Mouse (Mus musculus) megakaryocyte, adult 5-6 weeks (primary cell): ENCODE results near the gene Ccdc157. TPM values are rescaled to one million over a fixed set of nuclear protein-coding genes. Genes with fewer than 3 reads are reported as not detected.

ENCODE experiments used
- ATAC-seq: 2 replicates; pipeline ENCODE4 v1.8.0; 2016; ENCODE audit warnings: mild to moderate bottlenecking, inconsistent platforms; ENCODE audit not compliant: poor library complexity, severe bottlenecking
- total RNA-seq, 2 experiments: library from RNA; stranded (forward) in 1 of 2; stranded (reverse) in 1 of 2; fragments of 153-499, 151-499 nt in 1 of 2; fragments of 221-1000, 200-1000 nt in 1 of 2; gene quantifications; 2 replicates each; pipeline versions ENCODE4 v1.2.3 to v1.2.4; 2015 to 2017

Gene Ccdc157
- total RNA-seq, 2 experiments from 2014 or later, result 0.44 TPM; not detected in 1

DNA sequence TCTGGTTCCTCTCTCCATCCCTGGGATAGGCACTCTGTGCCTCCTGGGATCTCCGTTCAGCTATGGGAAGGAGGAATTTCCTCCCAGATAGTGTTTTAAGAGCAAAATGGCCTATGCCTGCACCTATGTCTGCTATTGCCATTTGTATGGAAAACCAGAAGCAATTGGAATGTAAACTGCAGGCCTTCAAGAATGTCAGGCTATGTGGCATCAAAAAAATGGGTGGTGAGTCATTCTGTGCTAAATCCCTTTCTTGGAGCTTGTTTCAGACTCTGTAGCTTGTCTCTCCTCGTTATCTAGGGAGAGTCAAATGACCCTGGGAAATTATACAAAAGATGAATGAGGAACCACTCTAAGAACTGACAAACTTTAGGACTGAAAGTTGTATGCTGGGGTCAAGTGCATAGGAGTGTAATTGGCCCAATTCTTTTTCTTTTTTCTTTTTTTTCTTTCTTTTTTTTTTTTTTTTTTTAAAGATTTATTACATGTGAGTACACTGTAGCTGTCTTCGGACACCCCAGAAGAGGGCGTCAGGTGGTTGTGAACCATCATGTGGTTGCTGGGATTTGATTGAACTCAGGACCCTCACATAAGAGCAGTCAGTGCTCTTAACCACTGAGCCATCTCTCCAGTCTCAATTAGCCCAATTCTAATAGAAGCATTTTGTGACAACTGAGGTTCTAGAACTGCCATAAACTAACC is 24.3 kb upstream of the Ccdc157 start:
- no peak for ATAC-seq

DNA sequence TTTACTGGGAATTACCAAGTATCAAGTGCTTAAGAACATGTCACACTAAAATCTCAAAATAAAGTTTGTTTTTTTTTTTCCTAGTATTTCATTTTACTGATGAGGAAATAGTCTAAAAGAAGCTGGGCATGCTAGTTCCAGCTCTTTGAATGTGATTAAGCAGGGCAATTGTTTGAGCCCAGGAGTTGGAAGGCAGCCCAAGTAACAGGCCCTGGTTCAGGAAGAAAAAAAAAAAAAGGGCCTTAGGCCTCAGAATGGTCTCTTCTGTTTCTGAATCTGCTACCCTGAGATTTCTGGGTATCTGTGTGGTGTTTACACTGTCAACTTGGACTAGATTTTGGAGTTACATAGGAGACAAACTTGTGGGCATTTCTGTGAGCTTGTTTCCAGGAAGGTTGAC is 23.4 kb upstream of the Ccdc157 start:
- ATAC-seq, result no peak

DNA sequence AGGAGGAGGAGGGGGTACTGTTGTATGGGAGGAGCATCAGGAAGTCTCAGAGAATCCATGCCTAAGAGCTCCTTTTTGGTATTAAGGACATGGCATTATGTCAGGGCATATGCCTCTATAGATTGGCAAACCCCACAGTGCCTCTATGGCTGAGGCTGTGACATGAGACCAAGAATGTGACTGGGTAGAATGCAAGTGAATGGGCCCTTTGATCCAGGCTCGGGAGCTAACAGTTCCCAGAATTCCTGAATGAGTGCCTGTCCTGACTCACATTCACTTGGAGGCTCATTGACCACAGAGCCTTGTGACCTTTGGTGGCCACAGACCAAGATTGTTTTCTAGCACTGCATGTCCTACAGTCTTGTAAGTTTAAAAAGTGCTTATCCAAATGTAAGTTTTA is 22.0 kb upstream of the Ccdc157 start:
- no peak for ATAC-seq

- no peak for ATAC-seq
These were observed 17.6 kb upstream of the Ccdc157 start for GRCm38 (mm10) chr11:4177716-4178115.

GRCm38 (mm10) chr11:4174586-4174985 is 14.5 kb upstream of the Ccdc157 start:
- no peak for ATAC-seq

GRCm38 (mm10) chr11:4166467-4167090 is 6.5 kb upstream of the Ccdc157 start:
- ATAC-seq, result no peak

DNA sequence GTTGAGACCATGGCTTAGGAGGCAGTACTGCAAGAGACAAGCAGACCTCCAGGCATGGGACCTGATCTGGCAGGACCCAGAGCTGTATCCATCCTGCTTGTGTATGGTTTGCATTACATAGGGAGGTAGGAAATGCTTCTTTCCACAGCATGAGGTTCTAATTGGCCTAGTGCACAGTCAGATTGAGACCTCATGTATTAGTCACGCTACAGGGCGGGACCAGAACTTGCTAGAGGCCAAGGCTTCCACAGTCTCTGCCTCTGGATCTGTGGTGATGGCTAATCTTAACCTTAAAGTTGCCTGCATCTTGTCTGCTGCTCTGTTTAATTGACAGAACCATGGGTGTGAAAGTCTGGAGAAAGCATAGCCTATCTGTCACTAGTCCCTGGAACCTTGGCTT is 4.6 kb upstream of the Ccdc157 start:
- ATAC-seq, result no peak

- no peak for ATAC-seq
These were observed 826 bp upstream of the Ccdc157 start for GRCm38 (mm10) chr11:4160758-4161480.

- ATAC-seq, result no peak
These were observed 1.4 kb downstream of the Ccdc157 start for GRCm38 (mm10) chr11:4158676-4159075.

DNA sequence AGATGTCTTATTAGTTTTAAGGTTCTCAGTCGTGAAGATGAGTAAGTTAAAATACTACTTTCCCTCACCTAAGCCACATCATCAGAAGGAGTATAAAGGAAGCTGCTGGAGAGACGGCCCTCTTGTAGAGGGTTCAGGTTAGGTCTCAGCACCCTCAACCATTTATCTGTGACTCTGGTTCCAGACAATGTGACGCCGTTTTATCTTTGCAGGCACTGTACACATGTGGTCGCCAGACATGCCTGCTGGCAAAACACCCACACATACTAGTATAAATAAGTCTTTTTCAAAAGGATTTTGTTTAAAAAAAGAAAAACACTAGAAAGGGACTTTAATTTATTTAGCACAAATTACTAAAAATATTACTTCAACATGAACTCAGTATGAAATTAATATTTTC is 4.5 kb downstream of the Ccdc157 start:
- no peak for ATAC-seq

- no peak for ATAC-seq
These were observed 6.4 kb downstream of the Ccdc157 start for GRCm38 (mm10) chr11:4153694-4154093.

- no peak for ATAC-seq
These were observed 10.2 kb downstream of the Ccdc157 start for GRCm38 (mm10) chr11:4149886-4150285.

GRCm38 (mm10) chr11:4148536-4149156 is 11.4 kb downstream of the Ccdc157 start:
- ATAC-seq, result no peak

- ATAC-seq, result no peak
These were observed 12.0 kb downstream of the Ccdc157 start for GRCm38 (mm10) chr11:4148120-4148519.

GRCm38 (mm10) chr11:4147098-4147497 is 13.0 kb downstream of the Ccdc157 start:
- no peak for ATAC-seq

GRCm38 (mm10) chr11:4146381-4146780 is 13.7 kb downstream of the Ccdc157 start:
- ATAC-seq, result no peak

- no peak for ATAC-seq
These were observed 16.6 kb downstream of the Ccdc157 start for GRCm38 (mm10) chr11:4143281-4144062.

DNA sequence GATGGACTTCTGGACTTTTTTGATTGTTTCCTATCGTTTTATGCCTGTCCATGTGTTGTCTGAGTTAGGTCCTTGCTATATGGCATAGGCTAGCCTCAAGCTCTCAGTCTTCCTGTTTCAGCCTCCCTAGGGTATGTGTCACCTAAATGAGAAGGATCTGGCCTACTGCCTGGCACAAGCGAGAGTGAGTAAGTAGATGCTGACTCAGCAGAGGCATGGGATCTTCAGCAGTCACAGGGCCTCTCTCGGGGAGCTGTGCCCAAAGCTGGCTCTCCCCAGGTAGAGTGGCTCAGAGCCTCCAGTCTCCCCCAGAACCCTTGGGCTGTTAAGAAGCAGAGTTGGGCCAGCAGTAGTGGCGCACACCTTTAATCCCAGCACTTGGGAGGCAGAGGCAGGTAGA is 17.7 kb downstream of the Ccdc157 start:
- ATAC-seq, result no peak

GRCm38 (mm10) chr11:4141505-4141904 is 18.6 kb downstream of the Ccdc157 start:
- no peak for ATAC-seq

DNA sequence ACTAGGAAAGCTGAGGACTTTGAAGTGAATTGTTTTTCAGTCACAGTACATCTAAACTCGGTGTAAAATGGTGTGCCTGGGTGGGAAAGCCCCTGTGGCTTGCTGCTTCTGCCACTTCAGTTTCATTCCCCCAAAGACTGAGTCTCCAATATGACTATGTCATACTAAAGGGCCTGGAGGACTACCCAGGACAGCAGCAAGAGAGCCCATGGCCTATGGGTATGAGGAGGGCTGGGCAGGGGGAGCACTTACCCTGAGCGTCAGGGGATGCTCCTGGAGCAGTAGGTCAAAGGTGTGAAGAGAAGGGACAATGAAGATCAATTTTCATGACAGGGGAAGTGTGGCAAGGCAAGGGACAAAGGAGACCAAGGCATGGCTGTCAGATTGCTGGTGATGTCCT is 21.1 kb downstream of the Ccdc157 start:
- no peak for ATAC-seq
